Mouse (Mus musculus): ENCODE results near the gene Haspin. TPM values are rescaled to one million over a fixed set of nuclear protein-coding genes. Genes with fewer than 3 reads are reported as not detected.
"Not testable (repeated sequence)": the region's sequence is repeated elsewhere in the genome, so short reads cannot be mapped to it uniquely, and the experiment has no call there.

The Haspin gene
- total and polyA plus RNA-seq, 3 experiments, result 15.7 to 27.0 (median 18.6) TPM

DNA sequence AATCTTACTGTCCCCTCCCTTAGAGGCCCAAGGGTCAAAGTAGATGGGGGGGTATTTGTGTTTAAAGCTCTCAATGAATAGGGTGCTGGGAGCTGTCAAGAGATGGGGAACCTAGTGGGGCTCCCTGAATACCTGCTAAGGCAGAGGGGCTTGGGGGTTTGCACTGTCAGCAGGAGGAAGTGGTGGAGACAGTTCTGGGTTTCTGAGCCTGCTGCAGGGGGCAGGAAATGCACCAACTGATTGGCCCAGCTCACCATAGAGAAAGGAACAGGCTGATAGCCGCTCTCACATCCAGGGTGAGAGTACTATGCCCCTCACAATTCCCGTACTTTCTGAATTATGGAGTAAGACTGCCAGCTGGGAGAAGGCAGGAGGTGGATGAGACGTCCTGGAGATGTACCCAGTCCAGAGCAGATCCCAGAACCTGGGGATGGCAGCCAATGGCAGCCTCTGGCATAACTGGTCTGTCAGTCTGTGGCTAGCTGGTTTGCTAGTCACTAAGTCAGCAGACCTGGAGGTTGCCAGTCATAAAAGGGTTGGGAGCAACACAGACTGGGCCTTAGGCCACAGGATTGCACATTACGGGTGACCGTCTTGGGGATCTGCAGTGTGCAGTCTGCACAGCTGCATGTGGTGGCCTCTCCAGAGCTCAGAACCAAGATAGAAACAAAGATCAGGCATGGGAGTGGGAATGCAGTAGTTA, 29.7 kb downstream of the Haspin start:
- Histone ChIP-seq H3K4me1 (ENCODE audit: control insufficient read depth in 1 of 2, insufficient read depth in 2 of 2) (peaks cover 0 to 24% of the 10 kb centered on the region in 2 experiments; a peak in 2 of 4 replicates), H3K9me3 (replicated peaks; ENCODE audit: low read length) (no peaks in the 10 kb centered on the region), H3K36me3 (replicated peaks in 1 of 2; ENCODE audit: control insufficient read depth in 1 of 2, insufficient read depth in 1 of 2, low read length in 1 of 2) (no peaks in the 10 kb centered on the region), H3K9ac (ENCODE audit: insufficient read depth, low read depth) (no peak overlapping the region), H3K27ac (ENCODE audit: insufficient read depth, low read depth) (no peak overlapping the region), H3K79me2 (replicated peaks; ENCODE audit: control insufficient read depth, extremely low read depth, insufficient read depth, poor library complexity, severe bottlenecking) (no peaks in the 10 kb centered on the region), H3K4me3 (replicated peaks in 1 of 3; ENCODE audit: low read depth in 2 of 3, low read length in 2 of 3, poor library complexity in 1 of 3) (no peak overlapping the region), H3K27me3 (replicated peaks) (no peaks in the 10 kb centered on the region), H3K4me2 (ENCODE audit: insufficient read depth, low read depth, poor library complexity, severe bottlenecking) (no peak overlapping the region)
- DNase-seq (ENCODE audit: extremely low read depth), result no peak
- TF ChIP-seq ETS1 (conservative IDR thresholded peaks at IDR 0.05; ENCODE audit: low read depth, low read length), result no peak
- TF ChIP-seq SIN3A (IDR thresholded peaks at IDR 0.05; ENCODE audit: low read length), result no peak
- no peak for TF ChIP-seq KAT2A (IDR thresholded peaks at IDR 0.05; ENCODE audit: insufficient replicate concordance, low read length)
- TF ChIP-seq EP300 (IDR thresholded peaks at IDR 0.05; ENCODE audit: low read length), result no peak
- TF ChIP-seq SMC3 (IDR thresholded peaks at IDR 0.05; ENCODE audit: low read depth, low read length), result no peak
- dilution Hi-C loops (cut with MboI; ENCODE audit: extremely low pct_ligation_motif_present, extremely low pct_unique_long_range_greater_than_20kb, low sequenced_read_pairs), result no loop called here
- in situ Hi-C loops (cut with MboI; ENCODE audit: low pct_ligation_motif_present, low pct_unique_long_range_greater_than_20kb, low sequenced_read_pairs), result loop anchor here (5.0 kb wide), 1 partner anchor 36 kb away; no protein-coding TSS in a partner anchor

DNA sequence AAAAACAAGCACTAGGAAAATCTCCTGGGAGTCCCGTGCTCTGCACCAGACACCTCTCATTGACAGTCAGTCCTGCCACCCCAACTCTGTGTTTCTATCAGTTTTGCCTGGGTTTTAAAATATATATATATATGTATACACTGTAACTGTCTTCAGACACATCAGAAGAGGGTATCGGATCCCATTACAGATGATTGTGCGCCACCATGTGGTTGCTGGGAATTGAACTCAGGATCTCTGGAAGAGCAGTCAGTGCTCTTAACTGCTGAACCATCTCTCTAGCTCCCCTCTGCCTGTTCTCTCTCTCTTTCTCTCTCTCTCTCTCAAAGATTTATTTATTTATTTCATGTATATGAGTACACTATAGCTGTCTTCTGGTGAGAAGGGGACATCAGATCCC, 30.7 kb downstream of the Haspin start:
- H3K9me3 ChIP-seq (replicated peaks; ENCODE audit: low read length); H3K4me2 ChIP-seq (ENCODE audit: insufficient read depth, low read depth, poor library complexity, severe bottlenecking); H3K27ac ChIP-seq (ENCODE audit: insufficient read depth, low read depth); DNase-seq (ENCODE audit: extremely low read depth); H3K4me3 ChIP-seq (replicated peaks in 1 of 3; ENCODE audit: low read depth in 2 of 3, low read length in 2 of 3, poor library complexity in 1 of 3); H3K36me3 ChIP-seq (replicated peaks in 1 of 2; ENCODE audit: control insufficient read depth in 1 of 2, insufficient read depth in 1 of 2, low read length in 1 of 2); H3K79me2 ChIP-seq (replicated peaks; ENCODE audit: control insufficient read depth, extremely low read depth, insufficient read depth, poor library complexity, severe bottlenecking); H3K9ac ChIP-seq (ENCODE audit: insufficient read depth, low read depth); H3K27me3 ChIP-seq (replicated peaks); dilution Hi-C loops (cut with MboI; ENCODE audit: extremely low pct_ligation_motif_present, extremely low pct_unique_long_range_greater_than_20kb, low sequenced_read_pairs): not testable (repeated sequence)
- in situ Hi-C loops (cut with MboI; ENCODE audit: low pct_ligation_motif_present, low pct_unique_long_range_greater_than_20kb, low sequenced_read_pairs), result loop anchor here (5.0 kb wide), 1 partner anchor 35 kb away; no protein-coding TSS in a partner anchor
- peak in 1 of 2 experiments; percentile 68; a peak in 2 of 4 replicates for TF ChIP-seq CTCF (conservative IDR thresholded peaks at IDR 0.05 in 1 of 2, IDR thresholded peaks at IDR 0.05 in 1 of 2; ENCODE audit: low read depth in 2 of 2, low read length in 2 of 2)
- peak; percentile 60 for TF ChIP-seq RAD21 (IDR thresholded peaks at IDR 0.05; ENCODE audit: low read depth, low read length)
- peak; percentile 53 for TF ChIP-seq SMC3 (IDR thresholded peaks at IDR 0.05; ENCODE audit: low read depth, low read length)
- peaks cover 0 to 24% of the 10 kb centered on the region in 2 experiments; a peak in 2 of 4 replicates for H3K4me1 ChIP-seq (ENCODE audit: control insufficient read depth in 1 of 2, insufficient read depth in 2 of 2)

DNA sequence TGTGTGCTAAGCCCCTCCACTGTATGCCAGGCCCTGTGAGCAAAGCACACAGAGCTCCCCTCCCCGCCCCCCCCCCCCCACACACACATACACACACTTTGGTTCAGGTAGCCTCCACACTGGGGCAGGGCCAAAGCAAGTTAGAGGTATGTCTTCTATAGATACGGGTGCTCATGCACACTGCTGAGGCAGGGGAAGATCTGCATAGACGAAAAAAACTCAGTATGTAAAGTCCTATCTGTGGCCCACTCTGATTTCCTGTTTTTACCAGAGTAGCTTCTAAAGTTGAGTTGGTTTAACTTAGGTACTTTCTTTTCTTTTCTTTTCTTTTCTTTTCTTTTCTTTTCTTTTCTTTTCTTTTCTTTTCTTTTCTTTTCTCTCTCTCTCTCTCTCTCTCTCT, 32.8 kb downstream of the Haspin start:
- no peak overlapping the region for H3K4me3 ChIP-seq (replicated peaks in 1 of 3; ENCODE audit: low read depth in 2 of 3, low read length in 2 of 3, poor library complexity in 1 of 3)
- dilution Hi-C loops (cut with MboI; ENCODE audit: extremely low pct_ligation_motif_present, extremely low pct_unique_long_range_greater_than_20kb, low sequenced_read_pairs) (no loop called here), in situ Hi-C loops (cut with MboI; ENCODE audit: low pct_ligation_motif_present, low pct_unique_long_range_greater_than_20kb, low sequenced_read_pairs) (loop anchor here (5.0 kb wide), 1 partner anchor 33 kb away; no protein-coding TSS in a partner anchor)
- DNase-seq (ENCODE audit: extremely low read depth), result no peak
- TF ChIP-seq ETS1 (conservative IDR thresholded peaks at IDR 0.05; ENCODE audit: low read depth, low read length) (no peak), EP300 (IDR thresholded peaks at IDR 0.05; ENCODE audit: low read length) (no peak), JUN (IDR thresholded peaks at IDR 0.05; ENCODE audit: insufficient read depth, low read depth, low read length) (no peak), UBTF (IDR thresholded peaks at IDR 0.05; ENCODE audit: low read depth, low read length) (no peak), NELFE (IDR thresholded peaks at IDR 0.05; ENCODE audit: low read depth, low read length) (no peak), POLR2AphosphoS2 (IDR thresholded peaks at IDR 0.05; ENCODE audit: low read depth, low read length) (no peak), IRF4 (IDR thresholded peaks at IDR 0.05; ENCODE audit: low read depth, low read length) (no peak), JUND (conservative IDR thresholded peaks at IDR 0.05; ENCODE audit: low read depth, low read length) (no peak), SMC3 (IDR thresholded peaks at IDR 0.05; ENCODE audit: low read depth, low read length) (no peak), MAZ (IDR thresholded peaks at IDR 0.05; ENCODE audit: low read depth, low read length) (no peak)
- H3K4me2 ChIP-seq (ENCODE audit: insufficient read depth, low read depth, poor library complexity, severe bottlenecking), result no peak overlapping the region
- no peaks in the 10 kb centered on the region for H3K9me3 ChIP-seq (replicated peaks; ENCODE audit: low read length)
- H3K79me2 ChIP-seq (replicated peaks; ENCODE audit: control insufficient read depth, extremely low read depth, insufficient read depth, poor library complexity, severe bottlenecking), result no peaks in the 10 kb centered on the region
- H3K36me3 ChIP-seq (replicated peaks in 1 of 2; ENCODE audit: control insufficient read depth in 1 of 2, insufficient read depth in 1 of 2, low read length in 1 of 2), result no peaks in the 10 kb centered on the region
- no peaks in the 10 kb centered on the region for H3K27me3 ChIP-seq (replicated peaks)
- H3K9ac ChIP-seq (ENCODE audit: insufficient read depth, low read depth), result no peak overlapping the region
- H3K27ac ChIP-seq (ENCODE audit: insufficient read depth, low read depth), result no peak overlapping the region
- peaks cover 0 to 23% of the 10 kb centered on the region in 2 experiments; a peak in 2 of 4 replicates for H3K4me1 ChIP-seq (ENCODE audit: control insufficient read depth in 1 of 2, insufficient read depth in 2 of 2)

Measured in CH12.LX (cell line).